Mouse (Mus musculus) ES-Bruce4 (cell line): Measurements from ENCODE around the gene Olfr1270.
"Not testable (repeated sequence)": the region's sequence is repeated elsewhere in the genome, so short reads cannot be mapped to it uniquely, and the experiment has no call there.

Experiments
- CTCF ChIP-seq: IDR thresholded peaks from one replicate; pipeline ENCODE4 v1.8.1; 2011; ENCODE audit warnings: low read depth, low read length
- EP300 ChIP-seq: IDR thresholded peaks from 2 replicates; pipeline ENCODE4 v1.6.1; 2011; ENCODE audit warnings: low read depth, low read length; ENCODE audit not compliant: insufficient read depth
- POLR2A ChIP-seq: IDR thresholded peaks from one replicate; pipeline ENCODE4 v1.8.1; 2011; ENCODE audit warnings: low read length; ENCODE audit not compliant: insufficient read depth

DNA sequence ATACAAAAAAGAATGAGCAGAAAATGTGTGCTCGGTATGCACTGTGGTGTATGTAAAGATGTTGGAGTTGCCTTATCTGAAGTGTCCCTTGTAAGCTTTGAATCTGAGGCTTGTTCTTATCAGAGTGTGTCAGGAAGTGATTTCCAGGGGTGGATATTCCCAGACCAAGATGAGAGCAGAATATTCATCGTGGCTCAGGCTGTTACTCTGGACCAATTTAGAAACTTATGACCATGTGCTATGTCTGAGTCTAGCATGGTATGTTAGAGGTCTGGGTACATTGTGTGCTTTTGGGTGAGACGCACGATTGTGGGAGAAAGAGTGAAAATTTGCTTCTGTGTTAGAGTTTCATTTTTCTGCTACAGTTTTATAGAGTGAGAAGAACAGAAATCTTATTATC lies 33.2 kb upstream of the Olfr1270 start:
- TF ChIP-seq EP300, CTCF, POLR2A: not testable (repeated sequence)
